Mouse (Mus musculus) MEL (cell line): ENCODE results near the gene Arhgap4. TPM values are rescaled to one million over a fixed set of nuclear protein-coding genes. Genes with fewer than 3 reads are reported as not detected.

Experiments
- DNase-seq: peaks from one replicate; pipeline ENCODE4 v3.0.0; 2011; ENCODE audit warnings: low read depth, low spot score
- H3K27ac ChIP-seq: 2 replicates; pipeline ENCODE4 v1.5.1; 2012; ENCODE audit warnings: low read depth, mild to moderate bottlenecking, control low read depth, low read length, moderate library complexity; ENCODE audit not compliant: control insufficient read depth
- H3K27me3 ChIP-seq, 2 experiments: fragments of 150-350 bp in 1 of 2; sonication (generic) in 1 of 2; 2 replicates each; pipeline ENCODE4 v1.6.1; 2012; ENCODE audit warnings: low read length in 2 of 2, mild to moderate bottlenecking in 2 of 2, improper control_type of control experiment in 1 of 2, moderate library complexity in 1 of 2; ENCODE audit not compliant: insufficient read depth in 2 of 2, control insufficient read depth in 1 of 2
- H3K36me3 ChIP-seq, 2 experiments: 2 replicates each; pipeline ENCODE4 v1.6.1; 2012 to 2014; ENCODE audit warnings: low read length in 2 of 2, improper control_type of control experiment in 1 of 2, inconsistent platforms in 1 of 2, mild to moderate bottlenecking in 1 of 2; ENCODE audit not compliant: insufficient read depth in 2 of 2, control insufficient read depth in 1 of 2
- H3K4me1 ChIP-seq, 2 experiments: fragments of 150-350 bp in 1 of 2; sonication (generic) in 1 of 2; 2 replicates each; pipeline ENCODE4 v1.6.1; 2012; ENCODE audit warnings: low read length in 2 of 2, improper control_type of control experiment in 1 of 2, mild to moderate bottlenecking in 1 of 2; ENCODE audit not compliant: insufficient read depth in 2 of 2, control insufficient read depth in 1 of 2
- H3K4me3 ChIP-seq, 2 experiments: fragments of 150-350 bp in 1 of 2; sonication (generic) in 1 of 2; 2 replicates each; pipeline ENCODE4 v1.5.1; 2012; ENCODE audit warnings: low read depth in 2 of 2, low read length in 2 of 2, mild to moderate bottlenecking in 2 of 2, moderate library complexity in 2 of 2, control low read depth in 1 of 2, improper control_type of control experiment in 1 of 2; ENCODE audit not compliant: control insufficient read depth in 1 of 2, insufficient read depth in 1 of 2
- H3K79me2 ChIP-seq: 2 replicates; pipeline ENCODE4 v1.6.1; 2012; ENCODE audit warnings: mild to moderate bottlenecking, low read length, moderate library complexity; ENCODE audit not compliant: control insufficient read depth, poor library complexity, insufficient read depth
- H3K9ac ChIP-seq: 2 replicates; pipeline ENCODE4 v1.6.1; 2012; ENCODE audit warnings: low read depth, mild to moderate bottlenecking, control low read depth, low read length, moderate library complexity; ENCODE audit not compliant: control insufficient read depth, poor library complexity, severe bottlenecking
- H3K9me3 ChIP-seq: fragments of 150-350 bp; sonication (generic); replicated peaks from 2 replicates; pipeline ENCODE4 v1.6.1; 2012; ENCODE audit warnings: mild to moderate bottlenecking, low read length, improper control_type of control experiment, moderate library complexity; ENCODE audit not compliant: insufficient read depth
- ETS1 ChIP-seq: IDR thresholded peaks from 2 replicates; pipeline ENCODE4 v1.6.1; 2012; ENCODE audit warnings: low read depth, mild to moderate bottlenecking, inconsistent platforms, low read length, improper control_type of control experiment, moderate library complexity
- KAT2A ChIP-seq: conservative IDR thresholded peaks from 2 replicates; pipeline ENCODE4 v1.6.1; 2012; ENCODE audit warnings: low read depth, low read length, improper control_type of control experiment, inconsistent platforms
- MAFK ChIP-seq: IDR thresholded peaks from 2 replicates; pipeline ENCODE4 v1.6.1; 2011; ENCODE audit warnings: low read depth, mild to moderate bottlenecking, low read length, improper control_type of control experiment, borderline replicate concordance
- MXI1 ChIP-seq: IDR thresholded peaks from 2 replicates; pipeline ENCODE4 v1.6.1; 2011; ENCODE audit warnings: mild to moderate bottlenecking, low read depth, low read length, improper control_type of control experiment
- SIN3A ChIP-seq: IDR thresholded peaks from 2 replicates; pipeline ENCODE4 v1.6.1; 2012; ENCODE audit warnings: low read length, improper control_type of control experiment, inconsistent platforms
- ZMIZ1 ChIP-seq: IDR thresholded peaks from 2 replicates; pipeline ENCODE4 v1.6.1; 2012; ENCODE audit warnings: low read depth, mild to moderate bottlenecking, inconsistent platforms, low read length, improper control_type of control experiment, moderate library complexity
- polyA plus RNA-seq, 2 experiments: library from polyadenylated mRNA; stranded (reverse) in 1 of 2; unstranded in 1 of 2; fragments of >175 nt in 1 of 2; fragments of >200 nt in 1 of 2; gene quantifications; 2 replicates each; pipeline versions ENCODE4 v1.2.1 to v1.2.4; 2012; ENCODE audit warnings: low replicate concordance in 2 of 2, low read depth in 1 of 2; ENCODE audit not compliant: insufficient read length in 2 of 2, insufficient read depth in 1 of 2, missing spikeins in 1 of 2
- total RNA-seq: library from RNA; depleted of rRNA; stranded (reverse); fragments of 300-350 nt; gene quantifications from 2 replicates; pipeline ENCODE4 v1.2.3, GENCODE M21; 2012; rRNA removed

Arhgap4 gene
- total and polyA plus RNA-seq, 3 experiments: 10.3 to 24.5 TPM; not detected in 1

GRCm38 (mm10) chrX:73854326-73855086 lies 67.2 kb downstream of the Arhgap4 start:
- H3K9ac ChIP-seq: no peak overlapping the region
- no peaks in the 10 kb centered on the region for H3K27me3 ChIP-seq
- DNase-seq: no peak
- no peak overlapping the region for H3K27ac ChIP-seq
- no peaks in the 10 kb centered on the region for H3K79me2 ChIP-seq
- H3K9me3 ChIP-seq: no peaks in the 10 kb centered on the region
- TF ChIP-seq ETS1: no peak
- no peak for TF ChIP-seq KAT2A
- TF ChIP-seq ZMIZ1: no peak
- TF ChIP-seq SIN3A: no peak
- TF ChIP-seq MAFK: no peak
- no peak for TF ChIP-seq MXI1
- no peak overlapping the region for H3K4me3 ChIP-seq
- H3K36me3 ChIP-seq: no peaks in the 10 kb centered on the region
- H3K4me1 ChIP-seq: no peaks in the 10 kb centered on the region

Other genes starting within 250 kb of the Arhgap4 start
- 4.9 and 5.4 TPM in 2 replicates for gene Slc6a8, start 248.7 kb downstream of the Arhgap4 start, total RNA-seq
- 10 to 100 TPM in 1 of 2 experiments, not detected in 1; 11.9 TPM for gene Slc6a8, start 248.7 kb downstream of the Arhgap4 start, polyA plus RNA-seq
- gene Bcap31, start 205.7 kb downstream of the Arhgap4 start, total RNA-seq: 156 and 164 TPM in 2 replicates
- gene Bcap31, start 205.7 kb downstream of the Arhgap4 start, polyA plus RNA-seq: 100 to 1,000 TPM in 1 of 2 experiments, not detected in 1; 214 TPM
- gene Abcd1, start 205.3 kb downstream of the Arhgap4 start, total RNA-seq: 4.8 and 5.4 TPM in 2 replicates
- gene Abcd1, start 205.3 kb downstream of the Arhgap4 start, polyA plus RNA-seq: 10 to 100 TPM in 1 of 2 experiments, not detected in 1; 17.3 TPM
- not detected in 2 replicates for gene Plxnb3, start 164.8 kb downstream of the Arhgap4 start, total RNA-seq
- under 1 TPM in 1 of 2 experiments, not detected in 1; 0.10 TPM for gene Plxnb3, start 164.8 kb downstream of the Arhgap4 start, polyA plus RNA-seq
- 0.20 and 0.31 TPM in 2 replicates for gene Srpk3, start 147.5 kb downstream of the Arhgap4 start, total RNA-seq
- under 1 TPM in 1 of 2 experiments, not detected in 1; 0.17 TPM for gene Srpk3, start 147.5 kb downstream of the Arhgap4 start, polyA plus RNA-seq
- gene Idh3g, start 135.0 kb downstream of the Arhgap4 start, total RNA-seq: 232 and 248 TPM in 2 replicates
- gene Idh3g, start 135.0 kb downstream of the Arhgap4 start, polyA plus RNA-seq: 100 to 1,000 TPM in 1 of 2 experiments, not detected in 1; 296 TPM
- gene Ssr4, start 134.8 kb downstream of the Arhgap4 start, total RNA-seq: 256 and 283 TPM in 2 replicates
- gene Ssr4, start 134.8 kb downstream of the Arhgap4 start, polyA plus RNA-seq: 100 to 1,000 TPM in 1 of 2 experiments, not detected in 1; 343 TPM
- gene Pdzd4, start 96.9 kb downstream of the Arhgap4 start, total RNA-seq: 0.46 and 0.49 TPM in 2 replicates
- gene Pdzd4, start 96.9 kb downstream of the Arhgap4 start, polyA plus RNA-seq: 1 to 10 TPM in 1 of 2 experiments, not detected in 1; 2.7 TPM
- gene Avpr2, start 29.8 kb downstream of the Arhgap4 start, total RNA-seq: 0.10 and 0.35 TPM in 2 replicates
- gene Avpr2, start 29.8 kb downstream of the Arhgap4 start, polyA plus RNA-seq: under 1 TPM in 1 of 2 experiments, not detected in 1; 0.49 TPM
- 0.52 and 0.73 TPM in 2 replicates for gene L1cam, start 25.8 kb downstream of the Arhgap4 start, total RNA-seq
- gene L1cam, start 25.8 kb downstream of the Arhgap4 start, polyA plus RNA-seq: under 1 TPM in 1 of 2 experiments, not detected in 1; 0.96 TPM
- gene Naa10, start 74 bp upstream of the Arhgap4 start, total RNA-seq: 155 and 174 TPM in 2 replicates
- gene Naa10, start 74 bp upstream of the Arhgap4 start, polyA plus RNA-seq: 100 to 1,000 TPM; 253 to 417 TPM
- gene Renbp, start 9.0 kb upstream of the Arhgap4 start, total RNA-seq: 18.8 and 22.7 TPM in 2 replicates
- gene Renbp, start 9.0 kb upstream of the Arhgap4 start, polyA plus RNA-seq: 10 to 100 TPM in 1 of 2 experiments, not detected in 1; 38.0 TPM
- gene Hcfc1, start 44.5 kb upstream of the Arhgap4 start, total RNA-seq: 53.6 and 60.0 TPM in 2 replicates
- gene Hcfc1, start 44.5 kb upstream of the Arhgap4 start, polyA plus RNA-seq: 100 to 1,000 TPM in 1 of 2 experiments, 10 to 100 TPM in 1; 40.8 to 146 TPM
- gene Irak1, start 102.0 kb upstream of the Arhgap4 start, total RNA-seq: 30.1 and 33.7 TPM in 2 replicates
- gene Irak1, start 102.0 kb upstream of the Arhgap4 start, polyA plus RNA-seq: 100 to 1,000 TPM in 1 of 2 experiments, not detected in 1; 106 TPM
- gene Opn1mw, start 205.6 kb upstream of the Arhgap4 start, total RNA-seq: not detected in 2 replicates
- not detected for gene Opn1mw, start 205.6 kb upstream of the Arhgap4 start, polyA plus RNA-seq
- gene Mecp2, start 213.5 kb upstream of the Arhgap4 start, total RNA-seq: 12.5 and 16.2 TPM in 2 replicates
- 10 to 100 TPM in 1 of 2 experiments, not detected in 1; 20.7 TPM for gene Mecp2, start 213.5 kb upstream of the Arhgap4 start, polyA plus RNA-seq
- gene Tex28, start 246.0 kb upstream of the Arhgap4 start, total RNA-seq: not detected in 2 replicates
- gene Tex28, start 246.0 kb upstream of the Arhgap4 start, polyA plus RNA-seq: not detected